8 mouse cellular contexts compared by ENCODE assay signal in the genomic region with DNA sequence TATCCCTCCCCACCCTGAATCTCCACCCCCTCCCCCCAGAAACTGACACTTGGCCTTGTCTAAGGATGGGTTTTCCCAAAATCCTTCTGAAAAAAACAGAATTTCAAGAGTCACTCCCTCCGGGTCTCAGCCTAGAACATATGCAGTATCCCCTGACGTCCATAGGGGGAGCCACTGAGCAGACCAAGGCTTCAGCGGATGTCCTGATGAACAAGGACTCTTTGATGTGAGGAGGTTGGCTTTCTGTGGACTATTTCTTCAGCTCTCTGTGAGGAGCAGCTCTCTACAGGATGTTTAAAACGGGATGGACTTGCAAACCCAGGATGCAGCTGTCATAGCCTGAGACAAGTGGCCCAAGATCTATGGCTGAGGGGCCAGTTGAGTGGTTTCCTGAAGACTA. TPM values are rescaled to one million over a fixed set of nuclear protein-coding genes. Genes with fewer than 3 reads are reported as not detected.
A peak's percentile ranks its signal among the peaks of the same experiment; 100 is the strongest.
DNase-seq lines count a peak whose midpoint lies in the region; ATAC-seq and TF ChIP-seq lines count a peak whose summit lies in the region.
"Had no signal": no experiment of that assay in that cellular context is flagged by ENCODE, and none has a peak within 500 bp of the region (broad histone marks: within the 10 kb centered on the region; RNA-seq: fewer than 3 reads in every experiment).

No protein-coding gene starts in this region.

- no peaks in the 10 kb centered on the region for H3K79me2 ChIP-seq in liver, adult 2 months (ENCODE audit: control insufficient read depth, insufficient read depth, low read length)

- ATAC-seq in liver, embryonic 12.5 days, result no peak
- ATAC-seq in kidney, embryonic 15.5 days (replicated peaks; ENCODE audit: low FRiP score), result no peak
- no peak for ATAC-seq in neural tube, embryonic 13.5 days (ENCODE audit: low read depth)
- ATAC-seq in inflammation-experienced regulatory T-cells, adult 6 months, result no peak

- no peak overlapping the region for H3K4me2 ChIP-seq in liver, embryonic 12.5 days
- H3K4me2 ChIP-seq in kidney, embryonic 15.5 days, result no peak overlapping the region
- H3K4me2 ChIP-seq in neural tube, embryonic 13.5 days, result no peak overlapping the region
- H3K4me2 ChIP-seq: limb, embryonic 13.5 days had no signal

- peak; percentile 62; the same call in 1 of the 2 replicates for TF ChIP-seq CTCF in liver, adult 2 months (IDR thresholded peaks at IDR 0.05; ENCODE audit: low read depth, low read length)
- TF ChIP-seq CTCF in brain, embryonic 14.5 days (IDR thresholded peaks at IDR 0.05; ENCODE audit: borderline replicate concordance, extremely low read depth, insufficient read depth, insufficient read length), result peak; percentile 75

- 29% methylated on average over 4 of the region's 4 CpGs for WGBS in liver, adult 2 months
- WGBS in liver, embryonic 12.5 days (ENCODE audit: insufficient replicate concordance), result 9% methylated on average over 4 of the region's 4 CpGs
- WGBS in kidney, embryonic 15.5 days, result 20% methylated on average over 4 of the region's 4 CpGs
- WGBS in neural tube, embryonic 13.5 days, result 19% methylated on average over 4 of the region's 4 CpGs

- DNase-seq in liver, adult 2 months (ENCODE audit: extremely low read depth, low read depth, low spot score), result no peak
- DNase-seq in brain, embryonic 14.5 days (ENCODE audit: low read depth), result no peak
- DNase-seq in frontal cortex, postnatal 14 days (ENCODE audit: low spot score in 2 of 2), result no peak

- no peaks in the 10 kb centered on the region for H3K9me3 ChIP-seq in liver, embryonic 12.5 days (replicated peaks)
- no peaks in the 10 kb centered on the region for H3K9me3 ChIP-seq in kidney, embryonic 15.5 days (replicated peaks)
- no peaks in the 10 kb centered on the region for H3K9me3 ChIP-seq in neural tube, embryonic 13.5 days
- H3K9me3 ChIP-seq: limb, embryonic 13.5 days had no signal

- no peaks in the 10 kb centered on the region for H3K27me3 ChIP-seq in liver, adult 2 months (ENCODE audit: control insufficient read depth, insufficient read depth, low read length)
- H3K27me3 ChIP-seq in liver, embryonic 12.5 days (replicated peaks), result peaks cover 84% of the 10 kb centered on the region
- H3K27me3 ChIP-seq in kidney, embryonic 15.5 days, result peaks cover 19% of the 10 kb centered on the region
- no peaks in the 10 kb centered on the region for H3K27me3 ChIP-seq in neural tube, embryonic 13.5 days

- TF ChIP-seq POLR2A in liver, adult 2 months (IDR thresholded peaks at IDR 0.05; ENCODE audit: extremely low read depth, insufficient read depth, low read length), result no peak
- TF ChIP-seq POLR2A in brain, embryonic 14.5 days (IDR thresholded peaks at IDR 0.05; ENCODE audit: borderline replicate concordance, extremely low read depth, insufficient read depth, insufficient read length, poor library complexity, severe bottlenecking), result no peak

- H3K4me1 ChIP-seq in liver, adult 2 months (ENCODE audit: control insufficient read depth, insufficient read depth, low read length), result no peaks in the 10 kb centered on the region
- H3K4me1 ChIP-seq in liver, embryonic 12.5 days, result peaks cover 12% of the 10 kb centered on the region; the same call in 1 of the 2 replicates
- peaks cover 44% of the 10 kb centered on the region for H3K4me1 ChIP-seq in kidney, embryonic 15.5 days
- H3K4me1 ChIP-seq in neural tube, embryonic 13.5 days (replicated peaks), result peaks cover 58% of the 10 kb centered on the region

- no peaks in the 10 kb centered on the region for H3K36me3 ChIP-seq in liver, adult 2 months (ENCODE audit: control insufficient read depth, insufficient read depth, low read length)
- H3K36me3 ChIP-seq in liver, embryonic 12.5 days, result no peaks in the 10 kb centered on the region
- H3K36me3 ChIP-seq in kidney, embryonic 15.5 days, result no peaks in the 10 kb centered on the region
- H3K36me3 ChIP-seq in neural tube, embryonic 13.5 days, result no peaks in the 10 kb centered on the region
- H3K36me3 ChIP-seq: limb, embryonic 13.5 days had no signal

- no peak overlapping the region for H3K9ac ChIP-seq in liver, adult 2 months (ENCODE audit: low read depth, low read length)
- H3K9ac ChIP-seq in liver, embryonic 12.5 days, result no peak overlapping the region
- H3K9ac ChIP-seq in kidney, embryonic 15.5 days, result no peak overlapping the region
- 0 out of 2 replicates have a peak overlapping the region, but pooled peaks have one; percentile 22 for H3K9ac ChIP-seq in neural tube, embryonic 13.5 days
- H3K9ac ChIP-seq: limb, embryonic 13.5 days had no signal

- H3K4me3 ChIP-seq in liver, adult 2 months (ENCODE audit: insufficient read depth, low read depth, low read length), result no peak overlapping the region
- no peak overlapping the region for H3K4me3 ChIP-seq in liver, embryonic 12.5 days
- H3K4me3 ChIP-seq in kidney, embryonic 15.5 days (replicated peaks), result no peak overlapping the region
- no peak overlapping the region for H3K4me3 ChIP-seq in neural tube, embryonic 13.5 days
- H3K4me3 ChIP-seq: limb, embryonic 13.5 days had no signal

- H3K27ac ChIP-seq in liver, adult 2 months (replicated peaks; ENCODE audit: insufficient read depth, low read depth, low read length), result no peak overlapping the region
- H3K27ac ChIP-seq in liver, embryonic 12.5 days, result no peak overlapping the region
- 0 out of 2 replicates have a peak overlapping the region, but pooled peaks have one; percentile 45 for H3K27ac ChIP-seq in kidney, embryonic 15.5 days
- H3K27ac ChIP-seq in neural tube, embryonic 13.5 days (replicated peaks), result peak overlapping the region; percentile 83
- H3K27ac ChIP-seq: limb, embryonic 13.5 days had no signal

RNA-seq across cellular contexts. Expression of gene Cacna2d2, which starts 53.1 kb away (rescaled TPM):
- total RNA-seq in liver, adult 2 months (2014; rRNA removed), result not detected in 2 replicates
- polyA plus RNA-seq in liver, adult 2 months (2012; rRNA removed), result not detected in 2 replicates
- polyA plus RNA-seq in liver, embryonic 12.5 days (2016; fragmentation: Nextera tagmentation; extraction: Ambion mirVana), result 0.02 and 0.13 TPM in 2 replicates
- polyA plus RNA-seq in brain, embryonic 14.5 days (2012; rRNA removed), result 105 and 143 TPM in 2 replicates
- polyA plus RNA-seq in kidney, embryonic 15.5 days (2015; fragmentation: Nextera tagmentation; extraction: Ambion mirVana), result 0.84 and 0.93 TPM in 2 replicates
- 8.1 and 8.6 TPM in 2 replicates for polyA plus RNA-seq in neural tube, embryonic 13.5 days (2015; fragmentation: Nextera tagmentation; extraction: Ambion mirVana)
- polyA plus RNA-seq in inflammation-experienced regulatory T-cells, adult 6 months (2017; shearing (Covaris generic)), result under 1 TPM in 2 of 3 experiments, not detected in 1; 0.19 to 0.44 TPM

Comparison
In these comparisons a context has a peak if more than half of its experiments do, and no peak if none do; other contexts are left out.
1. H3K27ac ChIP-seq: peak in kidney, embryonic 15.5 days (single experiment) and neural tube, embryonic 13.5 days (single experiment); none in liver, adult 2 months (single experiment) and liver, embryonic 12.5 days (single experiment).
2. RNA of gene Cacna2d2, which starts 53.1 kb away (polyA plus RNA-seq): 105 to 143 TPM in brain, embryonic 14.5 days; 8.1 to 8.6 TPM in neural tube, embryonic 13.5 days, 0.84 to 0.93 TPM in kidney, embryonic 15.5 days, 0.19 to 0.44 TPM in inflammation-experienced regulatory T-cells, adult 6 months, 0.02 to 0.13 TPM in liver, embryonic 12.5 days and not detected in liver, adult 2 months; every median in the first group is over 10 times any median in the second.